ENCODE assay signal across 9 mouse cellular contexts in genomic region chr9:58157838-58158237, GRCm38 (mm10). TPM values are rescaled to one million over a fixed set of nuclear protein-coding genes. Genes with fewer than 3 reads are reported as not detected.
DNase-seq lines count a peak whose midpoint lies in the region; ATAC-seq and TF ChIP-seq lines count a peak whose summit lies in the region.
"Had no signal": no experiment of that assay in that cellular context is flagged by ENCODE, and none has a peak within 500 bp of the region (broad histone marks: within the 10 kb centered on the region; RNA-seq: fewer than 3 reads in every experiment).

No protein-coding gene starts in this region.

- 88% methylated on average over 13 of the region's 13 CpGs for WGBS in forebrain, embryonic 10.5 days
- WGBS in forebrain, embryonic 11.5 days: 88% methylated on average over 13 of the region's 13 CpGs
- WGBS in lung, embryonic 15.5 days: 49% methylated on average over 13 of the region's 13 CpGs
- whole genome bisulfite sequencing in lung, adult 2 months: 58% methylated on average over 13 of the region's 13 CpGs
- 68% methylated on average over 13 of the region's 13 CpGs for WGBS in intestine, embryonic 16.5 days
- 61% methylated on average over 13 of the region's 13 CpGs for WGBS in stomach, embryonic 15.5 days

- no peak for ATAC-seq in forebrain, embryonic 11.5 days (replicated peaks; ENCODE audit: low FRiP score)
- no peak for ATAC-seq in lung, embryonic 15.5 days (ENCODE audit: borderline replicate concordance, extremely low read depth, low FRiP score, low TSS enrichment)
- ATAC-seq in intestine, embryonic 16.5 days: no peak
- ATAC-seq in stomach, embryonic 15.5 days (ENCODE audit: insufficient read depth, low FRiP score, low read depth): no peak

- H3K4me2 ChIP-seq in forebrain, embryonic 11.5 days (ENCODE audit: low read depth, low read length, severe bottlenecking): no peak overlapping the region
- H3K4me2 ChIP-seq in lung, embryonic 15.5 days: peak overlapping the region; percentile 59
- H3K4me2 ChIP-seq in intestine, embryonic 16.5 days (ENCODE audit: low read depth, low read length): peak overlapping the region; percentile 67
- H3K4me2 ChIP-seq in stomach, embryonic 15.5 days: peak overlapping the region; percentile 66

- no peak overlapping the region for H3K4me3 ChIP-seq in forebrain, embryonic 10.5 days
- H3K4me3 ChIP-seq in forebrain, embryonic 11.5 days (ENCODE audit: low read depth, low read length): no peak overlapping the region
- H3K4me3 ChIP-seq in lung, embryonic 15.5 days: peak overlapping the region; percentile 29
- H3K4me3 ChIP-seq in lung, adult 2 months (replicated peaks; ENCODE audit: extremely low read depth, low read depth, low read length): no peak overlapping the region
- peak overlapping the region; percentile 44 for H3K4me3 ChIP-seq in intestine, embryonic 16.5 days (ENCODE audit: low read length)
- peak overlapping the region; percentile 37 for H3K4me3 ChIP-seq in stomach, embryonic 15.5 days (replicated peaks)

- no peak for TF ChIP-seq POLR2A in lung, adult 2 months (IDR thresholded peaks at IDR 0.05; ENCODE audit: borderline replicate concordance, extremely low read depth, low read depth, low read length)

- H3K9ac ChIP-seq in forebrain, embryonic 11.5 days (ENCODE audit: low read length): no peak overlapping the region
- peak overlapping the region; percentile 23 for H3K9ac ChIP-seq in lung, embryonic 15.5 days
- peak overlapping the region; percentile 64 for H3K9ac ChIP-seq in intestine, embryonic 16.5 days (ENCODE audit: low read depth, low read length)
- H3K9ac ChIP-seq in stomach, embryonic 15.5 days: peak overlapping the region; percentile 3; the same call in 1 of the 2 replicates

- H3K4me1 ChIP-seq in forebrain, embryonic 10.5 days: peaks cover 47% of the 10 kb centered on the region
- 0 out of 2 replicates have a peak, but pooled peaks cover 3% of the 10 kb centered on the region for H3K4me1 ChIP-seq in forebrain, embryonic 11.5 days (replicated peaks; ENCODE audit: control insufficient read depth, insufficient read depth, low read length)
- H3K4me1 ChIP-seq in lung, embryonic 15.5 days: peaks cover 76% of the 10 kb centered on the region
- no peaks in the 10 kb centered on the region for H3K4me1 ChIP-seq in lung, adult 2 months (ENCODE audit: control insufficient read depth, insufficient read depth, low read length)
- peaks cover 53% of the 10 kb centered on the region for H3K4me1 ChIP-seq in intestine, embryonic 16.5 days (ENCODE audit: control insufficient read depth, insufficient read depth, low read length)
- H3K4me1 ChIP-seq in stomach, embryonic 15.5 days: peaks cover 63% of the 10 kb centered on the region

- H3K27ac ChIP-seq in forebrain, embryonic 10.5 days: peak overlapping the region; percentile 80
- H3K27ac ChIP-seq in forebrain, embryonic 11.5 days (ENCODE audit: low read depth, low read length): no peak overlapping the region
- peak overlapping the region; percentile 97 for H3K27ac ChIP-seq in lung, embryonic 15.5 days
- peak overlapping the region; percentile 98 for H3K27ac ChIP-seq in intestine, embryonic 16.5 days (ENCODE audit: low read length)
- H3K27ac ChIP-seq in stomach, embryonic 15.5 days: peak overlapping the region; percentile 98

- H3K27me3 ChIP-seq in forebrain, embryonic 10.5 days (ENCODE audit: poor library complexity, severe bottlenecking): 0 out of 2 replicates have a peak, but pooled peaks cover 11% of the 10 kb centered on the region
- no peaks in the 10 kb centered on the region for H3K27me3 ChIP-seq in forebrain, embryonic 11.5 days (ENCODE audit: control insufficient read depth, insufficient read depth, low read length)
- no peaks in the 10 kb centered on the region for H3K27me3 ChIP-seq in lung, embryonic 15.5 days
- H3K27me3 ChIP-seq in intestine, embryonic 16.5 days (replicated peaks; ENCODE audit: control insufficient read depth, insufficient read depth, low read length): no peaks in the 10 kb centered on the region
- H3K27me3 ChIP-seq in stomach, embryonic 15.5 days (replicated peaks): no peaks in the 10 kb centered on the region

- peaks cover 8% of the 10 kb centered on the region for H3K36me3 ChIP-seq in forebrain, embryonic 10.5 days (replicated peaks)
- no peaks in the 10 kb centered on the region for H3K36me3 ChIP-seq in forebrain, embryonic 11.5 days (ENCODE audit: control insufficient read depth, insufficient read depth, low read length)
- no peaks in the 10 kb centered on the region for H3K36me3 ChIP-seq in lung, embryonic 15.5 days
- H3K36me3 ChIP-seq in intestine, embryonic 16.5 days (ENCODE audit: control insufficient read depth, insufficient read depth, low read length): no peaks in the 10 kb centered on the region
- no peaks in the 10 kb centered on the region for H3K36me3 ChIP-seq in stomach, embryonic 15.5 days

- no peak for DNase-seq in forebrain, embryonic 10.5 days (ENCODE audit: extremely low spot score, low spot score)
- no peak for DNase-seq in forebrain, embryonic 11.5 days (ENCODE audit: low spot score)
- DNase-seq in lung, adult 2 months: no peak
- DNase-seq in Muller cell, postnatal 12 days (ENCODE audit: inconsistent ontology term): no peak
- DNase-seq in thymus, postnatal 25 days: no peak
- DNase-seq: thymus, adult 18-20 months had no signal

- H3K9me3 ChIP-seq in forebrain, embryonic 10.5 days: no peaks in the 10 kb centered on the region
- no peaks in the 10 kb centered on the region for H3K9me3 ChIP-seq in forebrain, embryonic 11.5 days (ENCODE audit: control insufficient read depth, low read length)
- no peaks in the 10 kb centered on the region for H3K9me3 ChIP-seq in lung, embryonic 15.5 days
- no peaks in the 10 kb centered on the region for H3K9me3 ChIP-seq in intestine, embryonic 16.5 days (ENCODE audit: control insufficient read depth, low read length)
- no peaks in the 10 kb centered on the region for H3K9me3 ChIP-seq in stomach, embryonic 15.5 days

- TF ChIP-seq CTCF in lung, adult 2 months (IDR thresholded peaks at IDR 0.05; ENCODE audit: insufficient read depth, low read length): no peak

RNA-seq across cellular contexts. Expression of gene Ccdc33, which starts 39.2 kb away (rescaled TPM):
- 0.36 and 0.90 TPM in 2 replicates for polyA plus RNA-seq in forebrain, embryonic 10.5 days (2016; fragmentation: Nextera tagmentation; extraction: Ambion mirVana)
- polyA plus RNA-seq in forebrain, embryonic 11.5 days (2014; fragmentation: Nextera tagmentation; extraction: Ambion mirVana): 0.88 and 1.1 TPM in 2 replicates
- polyA plus RNA-seq in lung, embryonic 15.5 days (2015; fragmentation: Nextera tagmentation; extraction: Ambion mirVana): 0.05 and 0.16 TPM in 2 replicates
- 7.8 and 8.5 TPM in 2 replicates for polyA plus RNA-seq in lung, adult 2 months (2012; rRNA removed)
- 0.39 and 0.82 TPM in 2 replicates for polyA plus RNA-seq in intestine, embryonic 16.5 days (2015; fragmentation: Nextera tagmentation; extraction: Ambion mirVana)
- 0.18 and 0.19 TPM in 2 replicates for polyA plus RNA-seq in stomach, embryonic 15.5 days (2015; fragmentation: Nextera tagmentation; extraction: Ambion mirVana)

RNA-seq across cellular contexts. Expression of gene Islr, which starts 46.3 kb away (rescaled TPM):
- 4.0 and 4.6 TPM in 2 replicates for polyA plus RNA-seq in forebrain, embryonic 10.5 days (2016; fragmentation: Nextera tagmentation; extraction: Ambion mirVana)
- polyA plus RNA-seq in forebrain, embryonic 11.5 days (2014; fragmentation: Nextera tagmentation; extraction: Ambion mirVana): 9.4 and 11.7 TPM in 2 replicates
- 89.5 and 89.6 TPM in 2 replicates for polyA plus RNA-seq in lung, embryonic 15.5 days (2015; fragmentation: Nextera tagmentation; extraction: Ambion mirVana)
- polyA plus RNA-seq in lung, adult 2 months (2012; rRNA removed): 62.6 and 74.0 TPM in 2 replicates
- 70.7 and 77.5 TPM in 2 replicates for polyA plus RNA-seq in intestine, embryonic 16.5 days (2015; fragmentation: Nextera tagmentation; extraction: Ambion mirVana)
- 105 and 114 TPM in 2 replicates for polyA plus RNA-seq in stomach, embryonic 15.5 days (2015; fragmentation: Nextera tagmentation; extraction: Ambion mirVana)

RNA-seq across cellular contexts. Expression of gene Islr2, which starts 46.3 kb away (rescaled TPM):
- polyA plus RNA-seq in forebrain, embryonic 10.5 days (2016; fragmentation: Nextera tagmentation; extraction: Ambion mirVana): 2.2 and 3.6 TPM in 2 replicates
- 18.1 and 21.1 TPM in 2 replicates for polyA plus RNA-seq in forebrain, embryonic 11.5 days (2014; fragmentation: Nextera tagmentation; extraction: Ambion mirVana)
- 0.06 and 0.15 TPM in 2 replicates for polyA plus RNA-seq in lung, embryonic 15.5 days (2015; fragmentation: Nextera tagmentation; extraction: Ambion mirVana)
- 0.11 and 0.90 TPM in 2 replicates for polyA plus RNA-seq in lung, adult 2 months (2012; rRNA removed)
- polyA plus RNA-seq in intestine, embryonic 16.5 days (2015; fragmentation: Nextera tagmentation; extraction: Ambion mirVana): 0.83 and 1.0 TPM in 2 replicates
- polyA plus RNA-seq in stomach, embryonic 15.5 days (2015; fragmentation: Nextera tagmentation; extraction: Ambion mirVana): 1.5 and 1.7 TPM in 2 replicates

Comparison
In these comparisons a context has a peak if more than half of its experiments do, and no peak if none do; other contexts are left out.
1. H3K4me3 ChIP-seq: peak in lung, embryonic 15.5 days (single experiment), intestine, embryonic 16.5 days (single experiment) and stomach, embryonic 15.5 days (single experiment); none in forebrain, embryonic 10.5 days (single experiment), forebrain, embryonic 11.5 days (single experiment) and lung, adult 2 months (single experiment).